Mouse (Mus musculus) liver, adult 2 months (tissue): ENCODE results near the gene Rap1b.

Experiments used
- CTCF ChIP-seq: fragments of 200-500 bp; IDR thresholded peaks from 2 replicates; pipeline ENCODE4 v1.5.1; 2011; ENCODE audit warnings: low read depth, low read length, control low read depth
- POLR2A ChIP-seq: fragments of 200-500 bp; IDR thresholded peaks from 2 replicates; pipeline ENCODE4 v1.6.1; 2011; ENCODE audit warnings: low read length, control low read depth; ENCODE audit not compliant: insufficient read depth; ENCODE audit errors: extremely low read depth

- TF ChIP-seq CTCF (no peak), POLR2A (no peak)
Measured at GRCm38 (mm10) chr10:117844782-117845596, 846 bp downstream of the Rap1b start.
